Mouse (Mus musculus) kidney, postnatal 4 days (tissue): Measurements from ENCODE around the gene Tuba1b.
"Not testable (repeated sequence)": the region's sequence is repeated elsewhere in the genome, so short reads cannot be mapped to it uniquely, and the experiment has no call there.

Experiments used
- DNase-seq, 2 experiments: peaks; one replicate each; pipeline ENCODE4 v3.0.0; 2021; ENCODE audit warnings: mixed read lengths in 2 of 2

The Tuba1b gene

GRCm38 (mm10) chr15:98953401-98954356 lies 19.3 kb upstream of the Tuba1b start, which contains the start of the genes Gm49450 and Tuba1a:
Gm49450 (minus strand) TSS chr15:98953551.
Tuba1a (minus strand) TSS chr15:98953703.
- peak; percentile 91 to 95 for DNase-seq

DNA sequence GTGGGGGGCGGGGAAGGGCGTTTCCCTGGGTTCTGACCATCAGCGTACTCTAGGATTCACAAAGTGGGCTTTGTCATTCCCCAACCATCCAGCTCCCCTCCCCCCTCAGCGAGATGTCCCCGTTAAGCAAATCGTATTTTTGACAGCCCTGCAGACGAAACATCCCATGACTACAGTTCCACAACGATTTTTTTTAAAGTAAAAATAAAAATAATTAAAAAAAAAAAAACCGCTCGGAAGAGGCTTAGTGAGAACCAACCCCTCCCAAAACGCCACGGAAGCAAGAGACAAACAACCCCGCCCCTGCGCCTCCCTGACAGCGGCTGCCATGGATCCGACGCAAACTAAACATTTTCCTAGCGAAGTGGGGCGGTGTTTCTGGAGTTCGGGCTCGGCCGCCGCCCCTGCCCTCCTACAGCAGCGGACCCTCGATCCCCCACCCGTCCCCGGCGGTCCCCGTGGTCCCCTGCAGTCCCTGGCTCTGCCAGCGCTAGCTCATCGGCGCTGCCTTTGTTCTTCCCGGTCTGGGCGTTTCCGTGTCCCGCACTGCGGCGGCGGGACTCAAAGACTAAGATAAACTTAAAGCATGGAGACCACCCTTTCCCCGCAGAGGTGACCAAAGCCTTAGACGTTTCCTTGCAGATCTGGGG lies 18.5 kb upstream of the Tuba1b start:
- DNase-seq: peak; percentile 83 to 88

- DNase-seq: no peak
These were observed 17.7 kb upstream of the Tuba1b start for GRCm38 (mm10) chr15:98952063-98952455.

DNA sequence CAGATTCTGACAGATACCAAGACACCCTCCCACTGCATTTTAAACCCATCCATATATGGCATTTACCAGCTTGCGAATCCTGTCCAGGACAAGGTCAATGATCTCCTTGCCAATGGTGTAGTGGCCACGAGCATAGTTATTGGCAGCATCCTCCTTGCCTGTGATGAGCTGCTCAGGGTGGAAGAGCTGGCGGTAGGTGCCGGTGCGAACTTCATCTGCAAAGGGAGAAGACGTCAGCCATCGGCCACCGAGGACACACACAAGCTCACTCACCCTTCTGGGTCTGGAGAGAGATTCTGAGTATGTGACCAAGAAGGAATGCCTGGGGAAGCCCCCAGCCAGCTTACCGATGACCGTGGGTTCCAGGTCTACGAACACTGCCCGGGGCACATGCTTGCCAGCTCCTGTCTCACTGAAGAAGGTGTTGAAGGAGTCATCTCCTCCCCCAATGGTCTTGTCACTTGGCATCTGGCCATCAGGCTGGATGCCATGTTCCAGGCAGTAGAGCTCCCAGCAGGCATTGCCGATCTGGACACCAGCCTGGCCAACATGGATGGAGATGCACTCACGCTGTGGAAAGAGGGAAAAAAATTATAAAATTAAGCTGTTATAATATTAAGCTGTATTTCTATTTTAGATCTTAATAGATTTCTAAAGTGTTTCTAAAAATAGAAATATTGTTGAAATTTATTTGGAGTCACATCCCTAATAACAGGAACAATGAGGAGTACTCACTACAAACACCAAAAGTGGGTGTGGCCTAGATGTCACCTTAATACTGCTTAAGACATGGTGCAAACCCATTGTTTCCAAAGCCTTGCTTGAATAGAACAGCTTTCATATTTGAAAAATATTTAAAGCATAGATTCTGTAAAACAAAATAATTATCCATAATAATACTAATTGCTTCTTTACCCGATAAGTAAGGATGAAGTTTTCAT lies 17.0 kb upstream of the Tuba1b start:
- not testable (repeated sequence) for DNase-seq

GRCm38 (mm10) chr15:98949607-98949892 lies 15.2 kb upstream of the Tuba1b start:
- DNase-seq: no peak

DNA sequence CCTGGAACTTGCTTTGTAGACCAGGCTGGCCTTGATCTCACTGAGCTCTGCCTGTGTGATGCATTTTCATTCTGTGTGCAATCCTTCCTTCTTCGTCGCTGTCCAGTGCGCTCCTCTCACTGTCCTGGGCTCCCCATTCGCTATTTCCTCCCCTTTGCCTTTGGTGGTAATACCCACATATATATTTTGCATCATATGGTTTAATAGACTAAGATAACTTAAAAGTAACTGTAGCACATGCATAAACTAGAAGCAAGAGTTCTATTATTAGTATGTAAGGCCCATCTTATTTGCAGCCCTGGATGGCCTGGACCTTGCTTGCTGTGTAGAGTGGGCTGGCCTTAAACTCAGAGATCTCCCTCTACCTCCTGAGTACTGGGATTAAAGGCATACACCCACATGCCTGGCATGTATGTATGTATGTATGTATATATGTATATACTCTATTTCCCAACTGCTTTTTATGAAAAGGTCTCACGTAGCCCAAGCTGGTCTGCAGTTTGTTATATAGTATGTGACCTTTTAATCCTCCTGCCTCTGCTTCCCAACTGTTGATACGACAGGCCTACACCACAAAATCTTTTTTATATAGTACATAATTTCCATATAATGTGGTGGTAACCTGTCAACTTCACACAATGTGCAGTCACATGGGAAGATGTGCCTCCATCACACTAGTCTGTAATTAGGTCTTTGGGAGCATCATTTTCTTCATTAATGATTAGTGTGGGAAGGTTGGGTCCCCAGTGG lies 14.7 kb upstream of the Tuba1b start:
- no peak for DNase-seq

DNA sequence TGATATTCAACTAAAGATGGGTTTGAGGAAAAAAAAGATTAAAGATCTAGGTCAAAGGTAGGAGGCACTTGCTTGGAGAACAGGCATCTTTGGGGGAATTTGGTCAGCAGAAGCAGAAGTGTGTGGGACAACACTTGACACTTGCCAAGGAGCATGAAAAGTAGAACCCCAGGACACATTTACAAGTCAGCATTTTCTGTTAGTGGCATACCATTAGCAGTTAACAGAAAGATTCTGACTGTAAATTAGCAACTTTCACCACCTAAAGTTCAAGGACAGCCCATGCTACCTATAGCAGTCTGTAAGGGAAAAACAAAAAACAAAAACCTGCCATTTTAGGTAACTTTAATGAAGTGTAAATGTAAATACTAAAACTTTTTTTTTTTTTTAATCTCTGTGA lies 14.0 kb upstream of the Tuba1b start:
- DNase-seq: no peak

- DNase-seq: no peak
These were observed 13.5 kb upstream of the Tuba1b start for GRCm38 (mm10) chr15:98947884-98948283.

DNA sequence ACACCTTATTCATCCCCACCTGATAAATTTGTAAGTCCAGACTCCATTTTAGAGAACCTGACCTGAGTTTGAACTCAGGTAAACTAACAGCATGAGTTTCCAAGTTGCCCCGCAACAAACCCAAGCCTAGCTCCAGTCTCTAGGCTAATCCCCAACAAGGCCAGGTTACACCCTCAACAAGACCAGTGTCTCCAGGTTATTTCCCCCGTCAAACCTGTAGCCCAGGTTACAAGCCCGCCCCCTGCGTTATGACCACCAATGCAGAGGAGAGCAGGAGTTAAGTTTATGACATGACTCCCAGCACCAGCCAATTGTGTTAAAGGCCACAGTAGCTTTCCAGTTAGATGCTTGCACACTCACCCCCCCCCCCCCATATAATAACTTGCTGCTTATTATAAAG lies 8.8 kb upstream of the Tuba1b start:
- DNase-seq: no peak

DNA sequence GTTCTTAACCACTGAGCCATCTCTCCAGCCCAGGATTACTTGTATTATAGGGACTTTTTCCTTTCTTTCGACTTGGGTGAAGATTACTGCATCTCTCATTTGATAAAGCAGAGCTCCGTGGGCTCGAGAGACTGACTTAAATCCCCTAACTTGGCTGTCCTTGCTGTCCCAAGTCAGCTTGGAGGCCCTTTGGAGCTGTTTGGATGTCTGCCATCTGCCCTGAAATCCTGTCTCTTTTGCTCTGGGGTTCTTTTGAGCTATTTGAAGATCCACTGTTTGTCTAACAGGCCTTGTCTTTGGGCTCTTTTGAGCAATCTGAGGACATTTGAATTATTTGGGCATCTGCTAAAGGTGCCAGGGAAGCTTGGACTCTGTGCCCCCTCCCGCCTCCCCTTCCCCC lies 7.7 kb upstream of the Tuba1b start:
- no peak for DNase-seq

DNA sequence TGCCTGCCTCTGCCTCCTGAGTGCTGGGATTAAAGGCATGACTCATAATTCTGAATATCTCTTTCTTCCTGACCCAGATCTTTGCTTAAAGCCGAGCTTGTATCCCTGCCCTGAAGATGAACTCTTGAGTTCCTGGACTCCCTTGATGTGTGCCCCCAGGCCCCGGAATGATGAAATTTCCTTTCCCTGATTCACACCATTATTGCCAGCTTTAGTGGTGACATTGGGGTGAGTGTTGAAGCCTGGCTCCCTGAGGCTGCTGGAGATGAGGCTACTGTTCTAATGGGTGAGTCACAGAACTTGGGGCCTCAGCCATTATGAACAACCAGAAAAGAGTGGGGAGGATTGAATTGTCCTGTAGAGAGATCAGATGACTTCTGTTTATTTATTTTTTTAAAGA lies 7.2 kb upstream of the Tuba1b start:
- no peak for DNase-seq

- no peak for DNase-seq
These were observed 6.5 kb upstream of the Tuba1b start for GRCm38 (mm10) chr15:98940816-98941215.

DNA sequence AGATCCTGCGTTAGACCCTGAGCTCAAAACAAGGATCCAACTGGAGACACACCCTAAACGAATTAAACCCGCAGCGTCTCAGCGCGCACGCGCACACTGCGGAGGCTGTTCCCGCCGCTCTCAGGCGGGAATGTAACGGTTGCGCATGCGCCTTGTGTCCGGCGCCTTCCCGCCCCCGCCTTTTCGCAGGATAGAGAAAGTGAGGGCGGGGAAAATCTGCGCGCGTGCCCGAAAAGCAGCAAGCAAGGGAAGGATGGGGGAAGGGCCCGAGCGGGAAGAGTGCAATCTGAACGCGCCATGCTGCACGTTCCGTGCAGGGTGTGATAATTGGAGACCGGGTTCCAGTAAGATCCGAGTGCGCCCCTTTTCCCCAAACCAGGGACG lies 540 bp downstream of the Tuba1b start:
- peak; percentile 98 to 99 for DNase-seq

DNA sequence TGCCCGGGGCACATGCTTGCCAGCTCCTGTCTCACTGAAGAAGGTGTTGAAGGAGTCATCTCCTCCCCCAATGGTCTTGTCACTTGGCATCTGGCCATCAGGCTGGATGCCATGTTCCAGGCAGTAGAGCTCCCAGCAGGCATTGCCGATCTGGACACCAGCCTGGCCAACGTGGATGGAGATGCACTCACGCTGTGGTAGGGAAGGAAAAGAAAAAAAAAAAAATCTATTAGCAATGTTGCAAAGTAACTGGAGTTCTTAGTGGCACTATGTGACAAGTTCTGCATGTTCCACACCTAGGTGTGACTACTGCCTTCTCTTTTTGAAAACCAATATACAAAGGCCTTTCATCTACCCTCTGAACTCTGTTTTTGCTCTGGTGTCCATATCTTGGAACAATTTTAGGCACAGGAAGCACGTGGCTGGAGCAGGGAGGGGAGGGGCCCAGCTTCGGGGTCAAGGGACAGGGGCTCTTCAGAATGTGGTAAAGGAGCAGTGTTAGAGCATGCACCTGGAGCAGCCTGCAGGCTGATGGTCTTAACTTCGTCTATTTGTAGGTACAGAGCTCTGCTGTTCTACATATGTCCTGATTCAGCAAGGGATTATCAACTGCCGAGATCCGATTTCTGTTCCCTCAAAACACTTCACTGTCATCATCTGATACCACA lies 1.2 kb downstream of the Tuba1b start:
- peak in 1 of 2 experiments; percentile 37 for DNase-seq

DNA sequence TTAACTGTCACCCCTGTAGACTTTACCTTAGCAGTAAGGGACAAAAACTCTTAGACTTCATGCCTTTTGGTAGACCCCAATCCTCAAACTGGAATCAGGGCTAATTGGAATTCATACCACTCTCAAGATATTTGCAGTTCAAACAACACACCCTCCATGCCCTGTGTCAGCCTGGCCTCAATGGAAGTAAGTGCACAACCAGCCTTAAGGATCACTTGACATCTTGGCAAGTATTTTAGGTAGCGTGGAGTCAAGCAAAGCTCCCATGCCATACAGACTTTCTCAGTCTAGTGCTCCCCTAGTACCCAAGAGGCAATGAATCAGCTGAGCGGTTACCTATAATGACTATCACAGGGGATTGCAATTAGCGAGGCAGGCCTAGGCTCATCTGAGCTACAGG lies 3.4 kb downstream of the Tuba1b start:
- DNase-seq: no peak

GRCm38 (mm10) chr15:98930017-98930734 lies 4.2 kb downstream of the Tuba1b start:
- no peak for DNase-seq

DNA sequence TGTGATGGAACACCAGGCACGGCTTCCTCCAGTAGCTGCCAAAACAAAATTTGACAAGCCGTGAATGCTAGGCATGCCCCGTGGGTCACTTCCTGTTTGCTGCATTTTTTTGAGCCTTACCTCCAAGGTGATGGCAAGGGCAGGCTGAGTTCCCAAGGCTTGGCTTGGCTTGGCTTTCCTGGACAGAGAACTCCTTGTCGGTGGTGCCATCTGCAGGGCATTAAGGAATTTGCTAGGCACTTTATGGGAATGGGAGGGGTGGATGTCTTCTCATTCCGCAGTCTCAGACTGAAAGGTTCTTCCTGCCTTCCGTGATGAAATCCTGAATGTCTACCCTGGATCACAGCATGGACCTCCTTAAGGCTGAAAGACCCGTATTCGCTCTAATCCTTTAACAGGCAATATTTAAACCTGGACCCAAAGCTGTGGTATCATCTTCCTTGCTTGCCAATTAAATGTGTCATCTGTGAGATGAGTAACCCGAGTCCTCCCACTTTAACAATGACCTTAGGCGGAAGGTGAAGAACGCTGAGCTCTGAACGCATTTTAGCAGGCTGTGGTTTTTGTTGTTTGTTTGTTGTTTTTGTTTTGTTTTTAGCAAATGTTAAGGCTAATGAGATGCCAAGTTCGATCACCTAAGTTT lies 5.6 kb downstream of the Tuba1b start:
- peak; percentile 79 to 87 for DNase-seq

DNA sequence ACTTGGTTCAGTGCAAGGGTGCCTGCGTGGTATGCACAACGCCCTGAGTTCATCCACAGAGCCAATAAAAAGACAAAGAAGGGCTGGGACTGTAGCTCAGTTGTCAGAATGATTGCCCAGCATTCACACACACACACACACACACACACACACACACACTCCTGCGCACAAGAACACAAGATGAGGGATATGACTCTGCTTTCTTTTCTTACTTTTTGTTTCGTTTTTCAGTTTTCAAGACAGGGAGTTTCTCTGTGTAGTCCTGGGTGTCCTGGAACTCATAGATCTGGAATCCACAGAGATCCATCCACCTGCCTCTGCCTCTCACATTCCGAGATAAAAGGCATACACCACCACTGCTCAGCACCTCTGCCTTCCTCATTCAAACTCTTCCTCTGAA lies 6.8 kb downstream of the Tuba1b start:
- DNase-seq: no peak

DNA sequence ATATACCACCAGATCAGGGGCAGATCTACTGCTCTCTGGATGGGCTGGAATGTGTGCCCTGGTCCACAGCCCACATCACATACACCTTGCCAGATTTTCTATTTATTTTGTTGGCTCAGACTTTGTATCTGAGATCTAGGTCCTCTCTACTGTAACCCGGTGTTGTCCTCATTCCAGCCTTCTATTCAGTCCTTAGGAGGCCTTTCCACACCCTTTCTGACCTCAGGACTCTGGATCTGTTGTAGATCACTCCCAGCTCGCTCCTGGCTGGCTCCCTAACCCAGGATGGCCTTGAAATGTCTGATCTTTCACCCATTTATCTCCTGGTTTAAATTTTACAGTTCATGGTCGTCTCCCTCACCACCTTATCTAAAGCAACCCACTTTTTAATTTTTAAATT lies 9.7 kb downstream of the Tuba1b start:
- no peak for DNase-seq

GRCm38 (mm10) chr15:98923031-98923537 lies 11.3 kb downstream of the Tuba1b start:
- DNase-seq: no peak
